ENCODE assay signal across 8 mouse cellular contexts in genomic region chr9:59281871-59282682, GRCm38 (mm10). TPM values are rescaled to one million over a fixed set of nuclear protein-coding genes. Genes with fewer than 3 reads are reported as not detected.
A peak's percentile ranks its signal among the peaks of the same experiment; 100 is the strongest.
DNase-seq lines count a peak whose midpoint lies in the region; ATAC-seq and TF ChIP-seq lines count a peak whose summit lies in the region.

No protein-coding gene starts in this region.

- WGBS in embryonic facial prominence, embryonic 14.5 days, result 44% methylated on average over 20 of the region's 27 CpGs
- WGBS in limb, embryonic 15.5 days, result 34% methylated on average over 25 of the region's 27 CpGs
- WGBS in midbrain, postnatal 0 days, result 38% methylated on average over 26 of the region's 27 CpGs

- no peaks in the 10 kb centered on the region for H3K27me3 ChIP-seq in embryonic facial prominence, embryonic 14.5 days (replicated peaks; ENCODE audit: control insufficient read depth, insufficient read depth, low read length)
- H3K27me3 ChIP-seq in limb, embryonic 15.5 days, result no peaks in the 10 kb centered on the region
- H3K27me3 ChIP-seq in midbrain, postnatal 0 days (ENCODE audit: insufficient read depth, low read length), result no peaks in the 10 kb centered on the region

- peak overlapping the region; percentile 23 for H3K4me3 ChIP-seq in embryonic facial prominence, embryonic 14.5 days (ENCODE audit: low read depth, low read length)
- H3K4me3 ChIP-seq in limb, embryonic 15.5 days, result no peak overlapping the region; the same call in 1 of the 2 replicates
- H3K4me3 ChIP-seq in midbrain, postnatal 0 days (ENCODE audit: low read depth, low read length), result no peak overlapping the region

- H3K4me1 ChIP-seq in embryonic facial prominence, embryonic 14.5 days (ENCODE audit: control insufficient read depth, insufficient read depth, low read length), result 0 out of 2 replicates have a peak, but pooled peaks cover 4% of the 10 kb centered on the region
- peaks cover 10% of the 10 kb centered on the region for H3K4me1 ChIP-seq in limb, embryonic 15.5 days
- no peaks in the 10 kb centered on the region for H3K4me1 ChIP-seq in midbrain, postnatal 0 days (ENCODE audit: insufficient read depth, low read length)

- ATAC-seq in embryonic facial prominence, embryonic 14.5 days (ENCODE audit: low read depth), result peak; percentile 84
- ATAC-seq in limb, embryonic 15.5 days (ENCODE audit: insufficient number of reproducible peaks, low FRiP score, low TSS enrichment, low read depth), result no peak
- ATAC-seq in midbrain, postnatal 0 days (ENCODE audit: low FRiP score), result peak; percentile 69; the same call in 1 of the 2 replicates

- peak overlapping the region; percentile 43 for H3K4me2 ChIP-seq in embryonic facial prominence, embryonic 14.5 days (ENCODE audit: low read depth, low read length)
- H3K4me2 ChIP-seq in limb, embryonic 15.5 days, result 0 out of 2 replicates have a peak overlapping the region, but pooled peaks have one; percentile 31
- H3K4me2 ChIP-seq in midbrain, postnatal 0 days (ENCODE audit: low read depth, low read length, poor library complexity, severe bottlenecking), result peak overlapping the region; percentile 30; the same call in 1 of the 2 replicates

- DNase-seq in 416B (ENCODE audit: low read depth), result peak; percentile 81
- peak; percentile 84 to 91 for DNase-seq in adrenal gland, postnatal 36 days
- DNase-seq in embryonic facial prominence, embryonic 14.5 days (ENCODE audit: low spot score), result peak; percentile 80
- DNase-seq in heart, adult 9 months (ENCODE audit: low spot score in 2 of 2), result peak; percentile 24 to 63
- peak; percentile 67 for DNase-seq in kidney, adult 9 months
- DNase-seq in midbrain, postnatal 0 days (ENCODE audit: low spot score), result peak; percentile 77
- DNase-seq in spleen, postnatal 10 days (ENCODE audit: low spot score in 2 of 2), result peak; percentile 53 to 82

- no peak overlapping the region for H3K9ac ChIP-seq in embryonic facial prominence, embryonic 14.5 days (ENCODE audit: low read depth, low read length)
- no peak overlapping the region for H3K9ac ChIP-seq in limb, embryonic 15.5 days
- H3K9ac ChIP-seq in midbrain, postnatal 0 days (replicated peaks; ENCODE audit: low read length, poor library complexity, severe bottlenecking), result no peak overlapping the region

- H3K9me3 ChIP-seq in embryonic facial prominence, embryonic 14.5 days (ENCODE audit: control insufficient read depth, low read length), result no peaks in the 10 kb centered on the region
- no peaks in the 10 kb centered on the region for H3K9me3 ChIP-seq in limb, embryonic 15.5 days
- H3K9me3 ChIP-seq in midbrain, postnatal 0 days (ENCODE audit: low read length), result no peaks in the 10 kb centered on the region

- TF ChIP-seq CTCF in midbrain, postnatal 0 days (IDR thresholded peaks at IDR 0.05), result peak; percentile 91

- no peak overlapping the region for H3K27ac ChIP-seq in embryonic facial prominence, embryonic 14.5 days (replicated peaks; ENCODE audit: low read depth, low read length)
- no peak overlapping the region for H3K27ac ChIP-seq in limb, embryonic 15.5 days
- no peak overlapping the region for H3K27ac ChIP-seq in midbrain, postnatal 0 days (ENCODE audit: low read depth, low read length)

- H3K36me3 ChIP-seq in embryonic facial prominence, embryonic 14.5 days (ENCODE audit: control insufficient read depth, insufficient read depth, low read length), result no peaks in the 10 kb centered on the region
- H3K36me3 ChIP-seq in limb, embryonic 15.5 days, result no peaks in the 10 kb centered on the region
- no peaks in the 10 kb centered on the region for H3K36me3 ChIP-seq in midbrain, postnatal 0 days (ENCODE audit: insufficient read depth, low read length)

RNA-seq across cellular contexts. Expression of gene Adpgk, which starts 9.3 kb away (rescaled TPM):
- 10 to 100 TPM; 30.1 to 32.6 TPM for total RNA-seq in adrenal gland, postnatal 36 days (2021)
- polyA plus RNA-seq in embryonic facial prominence, embryonic 14.5 days (2014; fragmentation: Nextera tagmentation; extraction: Ambion mirVana), result 50.9 and 51.7 TPM in 2 replicates
- 42.8 and 44.3 TPM in 2 replicates for polyA plus RNA-seq in limb, embryonic 15.5 days (2015; fragmentation: Nextera tagmentation; extraction: Ambion mirVana)
- total RNA-seq in midbrain, postnatal 0 days (2014; rRNA removed), result 26.7 and 28.1 TPM in 2 replicates
- 18.3 and 19.5 TPM in 2 replicates for polyA plus RNA-seq in midbrain, postnatal 0 days (2015; fragmentation: Nextera tagmentation; extraction: Ambion mirVana)
